Mouse (Mus musculus): Measurements from ENCODE around the gene Eef1a2.
A peak's percentile ranks its signal among the peaks of the same experiment; 100 is the strongest.

- TF ChIP-seq POLR2AphosphoS2 (IDR thresholded peaks at IDR 0.05; ENCODE audit: low read depth, low read length): no peak
- TF ChIP-seq POLR2A (IDR thresholded peaks at IDR 0.05; ENCODE audit: low read depth, low read length): no peak
- peak in 1 of 2 experiments; percentile 75; a peak in 2 of 4 replicates for TF ChIP-seq CTCF (conservative IDR thresholded peaks at IDR 0.05 in 1 of 2, IDR thresholded peaks at IDR 0.05 in 1 of 2; ENCODE audit: low read depth in 2 of 2, low read length in 2 of 2)
- no peak for TF ChIP-seq MXI1 (IDR thresholded peaks at IDR 0.05; ENCODE audit: low read depth, low read length)
- no peak for TF ChIP-seq MAX (IDR thresholded peaks at IDR 0.05; ENCODE audit: low read length)
- TF ChIP-seq MEF2A (IDR thresholded peaks at IDR 0.05; ENCODE audit: borderline replicate concordance, low read depth, low read length): no peak
- no peak for TF ChIP-seq E2F4 (IDR thresholded peaks at IDR 0.05; ENCODE audit: insufficient replicate concordance, low read depth, low read length)
- TF ChIP-seq ZC3H11A (IDR thresholded peaks at IDR 0.05; ENCODE audit: low read depth, low read length): no peak
- no peak for TF ChIP-seq ZKSCAN1 (IDR thresholded peaks at IDR 0.05; ENCODE audit: borderline replicate concordance, low read depth, low read length)
- no peak for TF ChIP-seq JUND (conservative IDR thresholded peaks at IDR 0.05; ENCODE audit: low read depth, low read length)
- TF ChIP-seq EP300 (IDR thresholded peaks at IDR 0.05; ENCODE audit: low read length): no peak
- no peak for TF ChIP-seq UBTF (IDR thresholded peaks at IDR 0.05; ENCODE audit: low read depth, low read length)
- no peak for TF ChIP-seq ETS1 (conservative IDR thresholded peaks at IDR 0.05; ENCODE audit: low read depth, low read length)
- TF ChIP-seq MAZ (IDR thresholded peaks at IDR 0.05; ENCODE audit: low read depth, low read length): 0 out of 2 replicates have a peak, but pooled peaks have one; percentile 48
These were observed 3.0 kb downstream of the Eef1a2 start for GRCm38 (mm10) chr2:181153837-181154236.

Data from CH12.LX (cell line).